Mouse (Mus musculus) midbrain, embryonic 15.5 days (tissue): ENCODE data around the gene Srgap3. TPM values are rescaled to one million over a fixed set of nuclear protein-coding genes. Genes with fewer than 3 reads are reported as not detected.
"Not testable (repeated sequence)": the region's sequence is repeated elsewhere in the genome, so short reads cannot be mapped to it uniquely, and the experiment has no call there.

Experiments
- ATAC-seq: fragments of 200-750 bp; cut with Nextera tagmentation; replicated peaks from 2 replicates; pipeline ENCODE4 v1.8.0; 2017; ENCODE audit warnings: moderate TSS enrichment
- H3K27ac ChIP-seq: fragments of 300-500 bp; sonication (generic); 2 replicates; pipeline ENCODE4 v1.5.1; 2015; ENCODE audit warnings: mild to moderate bottlenecking, inconsistent platforms
- H3K27me3 ChIP-seq: fragments of 300-500 bp; sonication (generic); replicated peaks from 2 replicates; pipeline ENCODE4 v1.6.1; 2015; ENCODE audit warnings: inconsistent platforms
- H3K36me3 ChIP-seq: fragments of 300-500 bp; sonication (generic); replicated peaks from 2 replicates; pipeline ENCODE4 v1.6.1; 2015; ENCODE audit warnings: inconsistent platforms
- H3K4me1 ChIP-seq: fragments of 300-500 bp; sonication (generic); 2 replicates; pipeline ENCODE4 v1.6.1; 2015; ENCODE audit warnings: inconsistent platforms
- H3K4me2 ChIP-seq: fragments of 300-500 bp; sonication (generic); 2 replicates; pipeline ENCODE4 v1.6.1; 2015; ENCODE audit warnings: inconsistent platforms, mild to moderate bottlenecking, moderate library complexity
- H3K4me3 ChIP-seq: fragments of 300-500 bp; sonication (generic); 2 replicates; pipeline ENCODE4 v1.5.1; 2015; ENCODE audit warnings: mild to moderate bottlenecking, inconsistent platforms
- H3K9ac ChIP-seq: fragments of 300-500 bp; sonication (generic); 2 replicates; pipeline ENCODE4 v1.6.1; 2015; ENCODE audit warnings: mild to moderate bottlenecking, inconsistent platforms
- H3K9me3 ChIP-seq: fragments of 300-500 bp; sonication (generic); 2 replicates; pipeline ENCODE4 v1.6.1; 2016; ENCODE audit warnings: inconsistent platforms
- WGBS: fragments of 180-500 bp; shearing (Covaris S2); methylation state at CpG from one replicate; pipeline ENCODE4 v1.1.7; 2015; ENCODE audit warnings: mixed read lengths; 5-methylcytosine and 5-hydroxymethylcytosine counted together
- polyA plus RNA-seq: library from polyadenylated mRNA; unstranded; fragments of >200 nt; fragmentation: Nextera tagmentation; extraction: Ambion mirVana; gene quantifications from 2 replicates; pipeline ENCODE4 v1.2.1, GENCODE M21; 2015

Gene Srgap3
- polyA plus RNA-seq, 1 experiment from 2014 or later = 44.6 TPM

DNA sequence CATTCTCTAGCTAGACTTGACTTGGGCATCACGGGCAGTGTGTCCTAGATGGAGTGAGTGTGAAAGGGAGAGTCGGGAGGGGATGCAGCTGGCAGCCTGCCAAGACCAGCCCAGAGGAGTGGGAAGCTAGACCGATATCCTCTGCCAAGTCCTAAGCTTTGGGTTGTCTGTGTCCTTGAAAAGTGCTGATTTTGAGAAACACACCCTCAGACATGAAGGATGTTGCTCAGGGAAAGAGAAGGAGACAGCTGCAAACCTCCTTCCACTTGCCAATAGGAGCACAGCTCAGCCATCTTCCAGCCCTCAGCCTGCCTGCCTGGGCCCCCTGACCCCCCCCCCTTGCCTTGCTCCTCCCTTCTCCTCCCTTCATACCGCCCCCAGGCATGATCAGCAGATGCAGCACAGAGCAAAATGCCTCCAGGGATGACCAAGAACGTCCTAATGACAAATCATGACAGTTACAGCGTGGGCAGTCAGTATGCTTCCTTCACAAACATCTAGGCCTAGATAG is 82.0 kb downstream of the Srgap3 start:
- H3K27ac ChIP-seq = peak overlapping the region; percentile 63
- WGBS = 29% methylated on average over 6 of the region's 6 CpGs
- no peaks in the 10 kb centered on the region for H3K9me3 ChIP-seq
- peaks cover 37% of the 10 kb centered on the region for H3K4me1 ChIP-seq
- H3K36me3 ChIP-seq = no peaks in the 10 kb centered on the region
- H3K4me2 ChIP-seq = no peak overlapping the region
- H3K9ac ChIP-seq = no peak overlapping the region
- no peak overlapping the region for H3K4me3 ChIP-seq
- peak; percentile 44 for ATAC-seq
- H3K27me3 ChIP-seq = no peaks in the 10 kb centered on the region

DNA sequence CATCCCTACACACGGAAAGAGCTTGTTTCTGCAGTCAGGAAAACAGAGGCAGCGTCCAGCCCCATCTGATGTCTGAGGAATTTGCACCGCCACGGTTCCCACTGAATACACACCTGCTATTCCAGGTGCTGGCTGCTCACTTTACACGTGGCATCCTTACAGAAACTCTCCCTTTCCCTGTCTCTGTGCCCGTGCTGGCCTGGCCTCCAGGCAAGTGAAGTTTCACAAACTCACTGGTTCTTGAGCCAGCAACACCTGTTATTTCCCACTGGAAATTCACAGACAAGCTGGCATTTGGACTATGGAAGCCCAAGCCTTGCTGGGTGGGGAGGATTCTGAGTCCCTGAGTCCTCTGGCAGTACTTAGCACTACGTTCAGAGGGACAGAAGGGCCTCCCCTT is 84.6 kb downstream of the Srgap3 start:
- ATAC-seq = no peak
- Histone ChIP-seq H3K36me3 (no peaks in the 10 kb centered on the region), H3K4me3 (no peak overlapping the region), H3K27ac (no peak overlapping the region), H3K4me1 (peaks cover 47% of the 10 kb centered on the region), H3K9me3 (no peaks in the 10 kb centered on the region), H3K27me3 (no peaks in the 10 kb centered on the region), H3K4me2 (no peak overlapping the region), H3K9ac (no peak overlapping the region)
- WGBS = 89% methylated on average over 7 of the region's 7 CpGs

DNA sequence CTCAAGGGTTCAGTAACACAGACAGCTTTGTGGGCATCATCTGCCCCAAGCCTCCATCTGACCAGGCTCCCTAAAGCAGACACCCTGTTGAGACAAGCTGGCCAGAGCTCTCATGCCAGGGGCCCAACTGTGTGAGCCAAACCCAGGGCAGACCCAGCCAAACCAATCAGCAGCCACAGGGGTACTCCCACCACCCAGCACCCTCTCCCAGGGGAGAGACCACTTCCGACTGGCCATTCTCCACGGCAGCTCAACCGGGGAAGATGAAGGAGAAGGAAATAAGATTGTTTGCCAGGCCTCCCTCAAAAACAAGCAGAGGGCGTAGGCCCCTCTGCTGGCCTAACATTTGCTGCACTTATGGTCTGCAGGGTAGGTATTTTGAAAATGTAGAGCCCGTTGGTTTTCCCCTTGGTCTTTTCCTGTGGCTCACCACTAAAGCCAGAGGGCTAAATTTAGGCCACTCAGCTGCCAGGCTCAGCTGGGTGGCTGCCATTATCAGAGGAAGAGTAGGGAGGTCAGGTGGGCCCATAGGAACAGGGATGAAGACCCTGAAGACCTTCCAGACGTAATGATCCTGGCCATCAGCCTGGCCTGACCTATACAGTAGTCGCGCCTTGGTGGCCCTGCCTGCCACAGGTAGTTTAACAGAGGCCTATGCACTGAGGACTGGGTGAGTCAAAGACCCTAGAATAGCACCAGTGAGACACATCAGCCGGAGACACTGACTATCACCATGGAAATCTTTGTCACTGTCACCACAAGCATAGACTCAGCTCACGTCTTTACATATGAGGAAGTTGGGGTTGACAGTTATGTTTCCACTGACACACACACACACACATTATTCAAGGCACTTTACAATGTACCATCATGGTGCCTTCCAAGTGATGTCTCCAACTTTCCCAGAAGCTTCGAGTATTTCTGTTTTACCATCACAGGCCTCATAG is 85.4 kb downstream of the Srgap3 start:
- Histone ChIP-seq H3K27ac (0 out of 2 replicates have a peak overlapping the region, but pooled peaks have one; percentile 0), H3K36me3 (no peaks in the 10 kb centered on the region), H3K9me3 (no peaks in the 10 kb centered on the region), H3K4me1 (peaks cover 53% of the 10 kb centered on the region), H3K9ac (no peak overlapping the region), H3K4me3 (no peak overlapping the region), H3K4me2 (no peak overlapping the region), H3K27me3 (no peaks in the 10 kb centered on the region)
- 82% methylated on average over 11 of the region's 11 CpGs for WGBS
- ATAC-seq = no peak

DNA sequence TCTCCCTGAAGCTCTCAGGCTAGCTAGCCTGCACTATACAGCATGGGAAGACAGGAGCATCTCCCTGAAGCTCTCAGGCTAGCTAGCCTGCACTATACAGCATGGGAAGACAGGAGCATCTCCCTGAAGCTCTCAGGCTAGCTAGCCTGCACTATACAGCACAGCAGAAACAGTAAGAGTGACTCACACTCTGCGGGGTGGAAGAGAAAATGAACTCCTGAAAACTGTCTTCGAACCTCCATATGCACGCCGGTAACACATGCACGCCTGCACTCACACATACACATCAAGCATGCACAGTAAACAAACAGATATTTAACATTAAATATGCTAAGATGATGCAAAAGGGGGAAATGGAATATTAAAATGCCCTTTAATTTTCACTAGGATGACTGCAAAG is 86.8 kb downstream of the Srgap3 start:
- H3K4me3 ChIP-seq, H3K9me3 ChIP-seq, H3K36me3 ChIP-seq, H3K9ac ChIP-seq, H3K4me2 ChIP-seq, H3K27ac ChIP-seq, H3K27me3 ChIP-seq, ATAC-seq: not testable (repeated sequence)
- 89% methylated on average over 5 of the region's 5 CpGs for WGBS
- peaks cover 46% of the 10 kb centered on the region for H3K4me1 ChIP-seq

DNA sequence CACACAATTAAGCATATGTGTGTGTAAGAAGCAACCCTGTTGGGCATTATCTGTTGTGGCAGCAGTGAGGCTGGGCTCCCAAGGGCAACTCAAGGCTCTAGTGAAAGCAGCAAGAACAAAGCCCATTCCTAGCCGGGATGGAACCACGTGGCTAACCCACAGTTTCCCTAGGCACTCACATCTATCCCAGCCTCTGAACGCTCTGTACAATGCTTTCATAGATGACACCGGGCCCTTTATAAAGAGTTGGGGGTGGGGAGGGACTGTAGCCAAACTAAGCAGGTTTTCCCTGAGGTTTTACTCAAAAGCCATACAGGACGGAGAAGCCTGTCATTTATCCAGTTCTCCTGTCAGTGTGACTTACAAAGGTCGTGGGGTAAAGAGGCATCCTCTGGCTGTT is 90.0 kb downstream of the Srgap3 start:
- H3K9me3 ChIP-seq = no peaks in the 10 kb centered on the region
- WGBS = 15% methylated on average over 6 of the region's 6 CpGs
- peak overlapping the region; percentile 14; the same call in 1 of the 2 replicates for H3K27ac ChIP-seq
- H3K36me3 ChIP-seq = no peaks in the 10 kb centered on the region
- no peak overlapping the region for H3K9ac ChIP-seq
- H3K4me2 ChIP-seq = no peak overlapping the region
- H3K4me1 ChIP-seq = peaks cover 49% of the 10 kb centered on the region
- no peaks in the 10 kb centered on the region for H3K27me3 ChIP-seq
- H3K4me3 ChIP-seq = no peak overlapping the region
- peak; percentile 79 for ATAC-seq

DNA sequence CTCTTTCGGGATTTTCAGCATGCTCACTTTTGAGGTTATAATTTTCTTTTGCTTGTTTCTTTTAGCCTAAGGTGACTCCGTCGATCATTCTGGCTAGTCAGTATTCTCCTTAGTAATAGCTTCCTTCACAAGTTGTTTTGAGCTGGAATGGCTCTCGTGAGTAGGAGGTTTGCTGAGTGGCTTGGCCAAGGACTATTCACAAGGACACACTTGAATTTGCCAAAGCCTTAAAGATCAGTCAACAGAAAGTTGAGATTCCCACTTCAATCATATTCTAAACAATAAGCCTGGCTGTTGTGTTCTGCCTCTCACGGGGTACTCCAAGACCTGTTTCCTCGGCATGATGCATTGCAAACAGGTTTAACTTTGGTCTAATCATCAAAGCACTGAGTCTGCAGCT is 91.9 kb downstream of the Srgap3 start:
- WGBS = 64% methylated on average over 6 of the region's 6 CpGs
- Histone ChIP-seq H3K4me1 (peaks cover 54% of the 10 kb centered on the region), H3K9me3 (no peaks in the 10 kb centered on the region), H3K4me3 (no peak overlapping the region), H3K9ac (no peak overlapping the region), H3K36me3 (no peaks in the 10 kb centered on the region), H3K27me3 (no peaks in the 10 kb centered on the region), H3K27ac (no peak overlapping the region), H3K4me2 (no peak overlapping the region)
- no peak for ATAC-seq

DNA sequence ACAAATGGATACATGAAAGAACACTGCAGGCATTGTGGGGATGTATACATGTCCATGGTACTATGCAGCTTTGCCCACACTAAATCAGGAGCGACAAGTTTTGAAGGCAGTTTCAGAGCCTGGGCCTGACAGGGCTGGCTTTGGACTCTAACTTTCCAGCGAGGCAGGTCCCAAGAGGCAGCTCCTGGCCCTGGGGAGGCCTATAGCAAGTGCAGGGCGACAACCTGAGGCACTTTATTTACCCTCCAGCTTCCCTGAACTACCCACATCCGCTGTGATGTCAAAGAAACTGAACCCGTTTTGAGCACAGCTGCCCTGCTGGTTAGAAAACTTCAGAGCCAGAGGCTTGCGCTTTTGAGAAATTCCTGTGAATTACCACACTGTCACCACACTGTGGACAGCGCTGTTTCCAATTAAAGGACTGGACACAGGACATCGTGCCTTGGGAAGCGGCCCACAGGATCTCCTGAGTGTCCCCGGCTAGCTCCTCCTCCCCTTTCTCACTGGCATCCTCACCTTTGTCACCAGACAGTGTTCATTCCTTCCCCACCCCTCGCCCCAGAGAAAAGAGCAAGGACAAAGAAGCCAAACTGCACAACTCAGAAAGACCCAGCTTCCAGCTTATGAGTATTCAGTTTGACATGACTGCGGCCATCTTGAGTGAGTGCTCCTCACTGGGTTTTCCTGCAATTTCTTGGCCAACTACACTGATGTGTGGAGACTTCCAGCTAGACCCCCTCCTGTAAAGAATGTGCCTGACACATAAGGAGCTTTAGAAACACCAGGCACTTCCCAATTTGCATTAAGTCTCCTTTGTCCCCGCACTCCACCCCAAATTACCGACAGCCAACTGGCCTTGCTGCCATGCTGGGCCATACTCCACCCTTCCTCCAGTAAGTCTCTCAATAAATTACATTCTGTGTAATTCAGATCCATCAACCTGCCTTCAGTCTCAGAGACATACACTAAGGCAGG is 94.5 kb downstream of the Srgap3 start:
- Histone ChIP-seq H3K4me1 (peaks cover 61% of the 10 kb centered on the region), H3K9me3 (no peaks in the 10 kb centered on the region), H3K4me2 (no peak overlapping the region), H3K9ac (no peak overlapping the region), H3K27me3 (no peaks in the 10 kb centered on the region), H3K27ac (0 out of 2 replicates have a peak overlapping the region, but pooled peaks have one; percentile 22), H3K4me3 (no peak overlapping the region), H3K36me3 (no peaks in the 10 kb centered on the region)
- WGBS = 52% methylated on average over 14 of the region's 14 CpGs
- no peak for ATAC-seq

DNA sequence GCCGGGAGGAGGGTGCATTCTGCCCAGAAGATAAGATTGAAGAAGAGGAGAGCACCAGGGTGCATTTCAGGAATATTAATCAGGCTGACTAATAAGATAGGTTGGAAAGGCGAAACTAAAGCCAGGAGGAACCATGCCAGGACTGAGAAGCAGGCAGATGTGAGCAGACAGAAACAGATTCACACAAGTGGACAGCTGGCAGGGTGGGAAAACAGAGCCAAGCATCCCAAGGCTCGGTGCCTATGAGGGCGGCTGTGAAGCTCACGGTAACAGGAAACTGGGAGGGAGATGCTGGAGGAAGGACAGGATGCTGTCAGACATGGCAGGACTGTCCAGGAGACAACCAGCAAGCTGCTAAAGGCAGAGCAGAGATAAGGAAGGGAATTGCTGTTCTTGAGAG is 96.3 kb downstream of the Srgap3 start:
- H3K4me1 ChIP-seq = peaks cover 48% of the 10 kb centered on the region
- no peak for ATAC-seq
- 61% methylated on average over 5 of the region's 5 CpGs for WGBS

DNA sequence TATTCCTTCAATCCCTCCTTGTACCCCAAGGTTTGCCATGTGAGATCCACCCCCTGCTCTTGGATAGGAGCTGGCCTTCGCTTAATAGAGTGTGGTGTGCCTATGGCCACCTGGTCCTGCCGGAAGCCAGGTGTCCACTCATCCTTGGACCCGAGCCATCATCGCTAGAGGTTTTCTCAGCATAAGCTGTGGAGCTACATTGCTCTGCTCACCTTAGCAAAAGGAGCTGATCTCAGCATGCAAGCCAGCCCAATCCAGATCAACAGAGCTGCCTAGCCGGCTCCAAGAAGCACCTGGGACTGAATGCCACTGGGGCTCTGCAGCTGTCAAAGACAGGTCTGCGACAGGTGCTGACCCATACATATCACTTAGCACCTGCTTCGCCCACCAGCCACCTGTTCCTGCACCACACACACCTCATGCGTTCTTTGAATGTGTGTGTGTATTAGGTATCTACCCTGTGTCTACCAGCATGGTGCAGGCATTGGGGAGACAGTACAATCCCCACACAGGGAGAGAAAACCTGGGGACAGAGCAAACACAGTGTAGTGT is 98.4 kb downstream of the Srgap3 start:
- no peak overlapping the region for H3K9ac ChIP-seq
- H3K27ac ChIP-seq = no peak overlapping the region
- WGBS = 94% methylated on average over 8 of the region's 8 CpGs
- no peak overlapping the region for H3K4me3 ChIP-seq
- H3K9me3 ChIP-seq = no peaks in the 10 kb centered on the region
- no peak for ATAC-seq
- no peaks in the 10 kb centered on the region for H3K27me3 ChIP-seq
- peaks cover 42% of the 10 kb centered on the region for H3K4me1 ChIP-seq
- no peak overlapping the region for H3K4me2 ChIP-seq
- H3K36me3 ChIP-seq = no peaks in the 10 kb centered on the region

More for the DNA sequence above, 96.3 kb downstream of the Srgap3 start:
- Histone ChIP-seq H3K9ac (no peak overlapping the region), H3K4me2 (no peak overlapping the region), H3K27ac (peak overlapping the region; percentile 14; the same call in 1 of the 2 replicates), H3K27me3 (no peaks in the 10 kb centered on the region), H3K36me3 (no peaks in the 10 kb centered on the region), H3K4me3 (no peak overlapping the region), H3K9me3 (no peaks in the 10 kb centered on the region)

DNA sequence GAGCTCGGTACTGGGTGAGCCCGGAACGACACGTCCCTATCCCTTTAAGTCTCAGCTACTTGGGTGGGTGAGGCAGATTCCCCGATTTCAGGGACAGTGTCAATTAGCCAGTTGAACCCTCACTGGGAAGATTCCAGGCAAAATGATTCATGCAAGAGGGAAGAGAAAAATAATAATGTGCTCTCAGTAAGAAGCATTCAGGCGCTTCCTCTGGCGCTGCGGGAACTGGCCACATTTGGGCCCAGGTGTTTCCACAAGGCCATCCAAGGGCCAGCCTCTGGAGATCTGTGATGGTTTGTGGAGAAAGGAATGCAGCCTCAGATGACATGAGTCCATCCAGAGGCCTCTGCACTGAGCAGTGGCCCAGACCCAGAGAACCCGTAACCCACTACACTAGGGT is 100.2 kb downstream of the Srgap3 start:
- H3K4me2 ChIP-seq = no peak overlapping the region
- peaks cover 40% of the 10 kb centered on the region for H3K4me1 ChIP-seq
- H3K36me3 ChIP-seq = no peaks in the 10 kb centered on the region
- H3K9ac ChIP-seq = no peak overlapping the region
- 91% methylated on average over 9 of the region's 9 CpGs for WGBS
- H3K27me3 ChIP-seq = no peaks in the 10 kb centered on the region
- H3K9me3 ChIP-seq = no peaks in the 10 kb centered on the region
- no peak overlapping the region for H3K4me3 ChIP-seq
- no peak overlapping the region for H3K27ac ChIP-seq
- no peak for ATAC-seq

DNA sequence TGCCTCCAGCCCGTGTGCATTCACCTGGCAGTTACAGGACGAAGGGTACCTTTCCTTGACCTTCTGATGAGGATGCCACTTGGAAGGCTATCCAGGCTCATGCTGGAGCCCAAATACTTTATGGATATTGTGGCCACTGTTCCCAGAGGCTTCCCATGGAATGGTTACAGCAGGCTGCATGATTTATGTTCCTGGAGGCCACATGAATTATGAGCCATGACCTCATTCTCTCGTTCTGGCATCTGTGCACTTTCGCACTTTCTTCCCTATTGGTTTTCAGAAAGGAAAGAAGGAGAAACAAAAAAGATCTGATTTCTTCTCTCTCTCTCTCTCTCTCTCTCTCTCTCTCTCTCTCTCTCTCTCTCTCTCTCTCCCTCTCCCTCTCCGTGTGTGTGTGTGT is 104.6 kb downstream of the Srgap3 start:
- no peaks in the 10 kb centered on the region for H3K9me3 ChIP-seq
- H3K9ac ChIP-seq = no peak overlapping the region
- H3K27ac ChIP-seq = no peak overlapping the region
- no peak overlapping the region for H3K4me3 ChIP-seq
- H3K36me3 ChIP-seq = no peaks in the 10 kb centered on the region
- no peak for ATAC-seq
- no peak overlapping the region for H3K4me2 ChIP-seq
- no peaks in the 10 kb centered on the region for H3K27me3 ChIP-seq
- peaks cover 47% of the 10 kb centered on the region for H3K4me1 ChIP-seq
- WGBS = 57% methylated on average over 5 of the region's 5 CpGs

DNA sequence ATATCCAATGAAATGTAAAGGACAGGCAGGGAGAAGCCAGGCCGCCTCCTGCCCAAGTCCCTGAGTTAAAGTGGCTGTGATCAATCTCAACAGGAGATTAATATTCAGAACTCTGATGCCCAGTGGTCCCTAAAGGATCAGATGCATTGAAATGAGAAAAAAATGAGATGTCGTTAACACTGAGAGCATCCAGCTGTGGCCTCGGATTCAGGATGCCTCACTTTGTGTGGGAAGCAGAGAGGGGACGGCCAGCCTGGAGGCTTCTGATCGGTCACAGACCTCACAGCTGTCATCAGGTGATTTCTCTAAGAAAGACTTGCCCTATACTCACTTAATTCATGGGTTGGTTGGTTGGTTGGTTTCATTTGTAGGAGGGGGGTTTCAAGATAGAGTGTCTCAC is 106.7 kb downstream of the Srgap3 start:
- no peak overlapping the region for H3K4me2 ChIP-seq
- H3K4me1 ChIP-seq = peaks cover 49% of the 10 kb centered on the region
- no peak overlapping the region for H3K4me3 ChIP-seq
- 20% methylated on average over 5 of the region's 5 CpGs for WGBS
- no peak for ATAC-seq
- H3K9me3 ChIP-seq = no peaks in the 10 kb centered on the region
- H3K27me3 ChIP-seq = no peaks in the 10 kb centered on the region
- H3K9ac ChIP-seq = no peak overlapping the region
- peak overlapping the region; percentile 77 for H3K27ac ChIP-seq
- H3K36me3 ChIP-seq = no peaks in the 10 kb centered on the region
